Mouse (Mus musculus): ENCODE measurements around the gene Glod5.

The Glod5 gene

DNA sequence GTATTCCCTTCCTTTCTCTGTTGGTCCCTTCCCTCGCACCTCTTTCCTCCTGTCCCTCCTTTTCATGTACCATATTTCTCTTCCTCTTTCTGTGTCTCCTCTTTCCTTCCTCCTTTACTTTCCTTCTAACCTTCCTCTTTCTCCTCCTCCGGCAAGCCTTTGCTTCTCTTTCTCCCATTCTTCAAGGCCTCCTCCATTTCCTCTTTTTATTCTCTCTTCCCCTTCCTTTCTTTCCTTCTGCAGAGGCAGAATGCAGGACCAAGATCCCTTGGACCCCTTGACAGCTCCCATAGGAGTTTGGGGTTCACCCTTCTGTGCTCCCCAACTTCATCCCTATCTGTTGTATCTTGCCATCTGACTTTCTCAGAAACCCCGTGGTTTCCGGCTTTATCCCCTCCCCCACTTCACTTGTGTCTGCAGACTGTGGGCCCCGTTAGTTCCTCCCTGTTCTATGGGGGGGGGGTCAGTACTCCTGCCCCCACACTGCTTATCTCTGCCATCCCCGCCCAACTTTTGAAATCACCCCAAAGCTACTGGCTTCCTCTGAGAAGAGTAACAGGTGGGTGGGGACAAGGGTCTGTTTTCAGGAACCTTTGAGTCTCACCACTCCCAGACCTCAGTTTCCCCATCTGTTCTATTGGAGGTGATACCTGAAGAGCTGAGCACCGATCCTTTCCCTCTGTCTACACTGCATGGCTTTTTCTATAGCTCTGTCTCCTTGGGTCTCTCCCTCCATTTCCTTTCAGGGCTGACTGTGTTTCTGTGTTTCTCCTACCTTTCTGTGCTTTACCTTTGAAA, 54.3 kb downstream of the Glod5 start:
- TF ChIP-seq POU5F1 (IDR thresholded peaks at IDR 0.05; ENCODE audit: borderline replicate concordance, low read length) (no peak), CTCF (conservative IDR thresholded peaks at IDR 0.05; ENCODE audit: low read length) (no peak), NANOG (IDR thresholded peaks at IDR 0.05; ENCODE audit: borderline replicate concordance, low read length) (no peak)
- no peak overlapping the region for H3K4me3 ChIP-seq (replicated peaks; ENCODE audit: low read length)
- H3K9me3 ChIP-seq (ENCODE audit: low read length): no peaks in the 10 kb centered on the region
- peaks cover 22% of the 10 kb centered on the region for H3K4me1 ChIP-seq (replicated peaks; ENCODE audit: low read depth, low read length)
- no peaks in the 10 kb centered on the region for H3K36me3 ChIP-seq (ENCODE audit: insufficient read depth, low read length)
- H3K27me3 ChIP-seq (ENCODE audit: insufficient read depth, low read length): no peaks in the 10 kb centered on the region; the same call in 1 of the 2 replicates

DNA sequence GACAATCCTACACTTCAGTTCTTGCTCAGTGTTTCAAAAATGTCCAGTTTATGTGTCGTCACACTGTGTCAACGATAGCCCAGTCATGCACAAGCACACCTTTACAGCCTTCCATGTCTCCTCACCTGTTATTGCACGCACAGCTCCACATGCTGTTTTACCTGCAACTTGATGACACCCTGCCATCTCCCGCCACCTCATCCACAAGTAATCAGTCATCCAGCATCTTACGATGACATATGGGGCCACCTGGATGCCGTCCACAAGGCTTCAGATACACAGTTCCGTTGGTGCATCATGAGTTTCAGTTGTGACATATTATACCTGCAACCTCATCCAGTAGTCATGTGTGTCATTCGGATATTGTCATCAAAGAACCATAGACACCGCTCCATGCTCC, 59.4 kb downstream of the Glod5 start:
- no peaks in the 10 kb centered on the region for H3K9me3 ChIP-seq (ENCODE audit: low read length)
- TF ChIP-seq NANOG (IDR thresholded peaks at IDR 0.05; ENCODE audit: borderline replicate concordance, low read length): no peak
- no peak for TF ChIP-seq CTCF (conservative IDR thresholded peaks at IDR 0.05; ENCODE audit: low read length)
- TF ChIP-seq POU5F1 (IDR thresholded peaks at IDR 0.05; ENCODE audit: borderline replicate concordance, low read length): no peak
- H3K4me3 ChIP-seq (replicated peaks; ENCODE audit: low read length): no peak overlapping the region
- no peaks in the 10 kb centered on the region for H3K36me3 ChIP-seq (ENCODE audit: insufficient read depth, low read length)
- H3K27me3 ChIP-seq (ENCODE audit: insufficient read depth, low read length): no peaks in the 10 kb centered on the region
- H3K4me1 ChIP-seq (replicated peaks; ENCODE audit: low read depth, low read length): no peaks in the 10 kb centered on the region
